Mouse (Mus musculus) MEL (cell line): ENCODE results near the gene Kidins220.

Experiments used
- CTCF ChIP-seq, 3 experiments: IDR thresholded peaks in 2 of 3; conservative IDR thresholded peaks in 1 of 3; 2 replicates each; pipeline ENCODE4 v1.5.1; 2011 to 2012; ENCODE audit warnings: low read length in 3 of 3, low read depth in 2 of 3, mild to moderate bottlenecking in 2 of 3, improper control_type of control experiment in 1 of 3, inconsistent platforms in 1 of 3, mixed read lengths in 1 of 3, moderate library complexity in 1 of 3; ENCODE audit not compliant: control insufficient read depth in 1 of 3, insufficient read depth in 1 of 3, poor library complexity in 1 of 3, severe bottlenecking in 1 of 3
- HCFC1 ChIP-seq: IDR thresholded peaks from 2 replicates; pipeline ENCODE4 v1.6.1; 2012; ENCODE audit warnings: low read depth, mild to moderate bottlenecking, inconsistent platforms, low read length, improper control_type of control experiment, moderate library complexity
- MYC ChIP-seq: IDR thresholded peaks from 2 replicates; pipeline ENCODE4 v1.6.1; 2011; ENCODE audit warnings: low read depth, mild to moderate bottlenecking, low read length, improper control_type of control experiment, moderate library complexity

GRCm38 (mm10) chr12:24943427-24943826, 31.3 kb upstream of the Kidins220 start:
- TF ChIP-seq CTCF (IDR thresholded peaks at IDR 0.05 in 2 of 3, conservative IDR thresholded peaks at IDR 0.05 in 1 of 3; ENCODE audit: control insufficient read depth in 1 of 3, insufficient read depth in 1 of 3, low read depth in 2 of 3, low read length in 3 of 3, poor library complexity in 1 of 3, severe bottlenecking in 1 of 3) (no peak), MYC (0 out of 2 replicates have a peak, but pooled peaks have one; percentile 31), HCFC1 (no peak)
